Mouse (Mus musculus): ENCODE measurements around the gene Mybpc3.

Gene Mybpc3

GRCm38 (mm10) chr2:91121011-91121410 is 3.1 kb downstream of the Mybpc3 start:
- WGBS = 63% methylated on average over 6 of the region's 6 CpGs

GRCm38 (mm10) chr2:91121497-91121896 is 3.6 kb downstream of the Mybpc3 start:
- WGBS = 69% methylated on average over 8 of the region's 8 CpGs

- 82% methylated on average over 6 of the region's 6 CpGs for WGBS
Measured at GRCm38 (mm10) chr2:91123521-91123920, 5.6 kb downstream of the Mybpc3 start.

- WGBS = 82% methylated on average over 10 of the region's 10 CpGs
Measured at GRCm38 (mm10) chr2:91125101-91125500, 7.2 kb downstream of the Mybpc3 start.

- WGBS = 85% methylated on average over 5 of the region's 5 CpGs
Measured at GRCm38 (mm10) chr2:91128761-91129160, 10.8 kb downstream of the Mybpc3 start.

- 73% methylated on average over 6 of the region's 6 CpGs for WGBS
Measured at GRCm38 (mm10) chr2:91130126-91130525, 12.2 kb downstream of the Mybpc3 start.

- WGBS = 95% methylated on average over 15 of the region's 15 CpGs
Measured at GRCm38 (mm10) chr2:91131251-91131650, 13.3 kb downstream of the Mybpc3 start.

GRCm38 (mm10) chr2:91132035-91132434 is 14.1 kb downstream of the Mybpc3 start:
- 74% methylated on average over 3 of the region's 3 CpGs for WGBS

- WGBS = 64% methylated on average over 11 of the region's 11 CpGs
Measured at GRCm38 (mm10) chr2:91136513-91137412, 18.8 kb downstream of the Mybpc3 start.

GRCm38 (mm10) chr2:91137481-91137880 is 19.5 kb downstream of the Mybpc3 start:
- 57% methylated on average over 6 of the region's 6 CpGs for WGBS

- 77% methylated on average over 5 of the region's 5 CpGs for WGBS
Measured at GRCm38 (mm10) chr2:91139311-91139710, 21.4 kb downstream of the Mybpc3 start.

GRCm38 (mm10) chr2:91139764-91140163 is 21.8 kb downstream of the Mybpc3 start:
- 77% methylated on average over 8 of the region's 8 CpGs for WGBS

GRCm38 (mm10) chr2:91142920-91143319 is 25.0 kb downstream of the Mybpc3 start:
- WGBS = 84% methylated on average over 6 of the region's 6 CpGs

- WGBS = 97% methylated on average over 11 of the region's 11 CpGs
Measured at GRCm38 (mm10) chr2:91143401-91143800, 25.5 kb downstream of the Mybpc3 start.

GRCm38 (mm10) chr2:91151331-91151730 is 33.4 kb downstream of the Mybpc3 start:
- WGBS = 48% methylated on average over 1 of the region's 1 CpGs

GRCm38 (mm10) chr2:91152885-91153377 is 35.0 kb downstream of the Mybpc3 start:
- 90% methylated on average over 3 of the region's 3 CpGs for WGBS

GRCm38 (mm10) chr2:91154091-91154490 is 36.1 kb downstream of the Mybpc3 start:
- 89% methylated on average over 3 of the region's 3 CpGs for WGBS

- WGBS = 54% methylated on average over 6 of the region's 6 CpGs
Measured at GRCm38 (mm10) chr2:91157002-91157752, 39.2 kb downstream of the Mybpc3 start.

GRCm38 (mm10) chr2:91160591-91160990 is 42.6 kb downstream of the Mybpc3 start:
- WGBS = 73% methylated on average over 6 of the region's 6 CpGs

- 76% methylated on average over 4 of the region's 4 CpGs for WGBS
Measured at GRCm38 (mm10) chr2:91162952-91163351, 45.0 kb downstream of the Mybpc3 start.

GRCm38 (mm10) chr2:91163532-91163931 is 45.6 kb downstream of the Mybpc3 start:
- WGBS = 88% methylated on average over 5 of the region's 5 CpGs

- 73% methylated on average over 6 of the region's 6 CpGs for WGBS
Measured at GRCm38 (mm10) chr2:91164991-91165390, 47.0 kb downstream of the Mybpc3 start.

- whole genome bisulfite sequencing = 82% methylated on average over 4 of the region's 4 CpGs
Measured at GRCm38 (mm10) chr2:91167629-91168028, 49.7 kb downstream of the Mybpc3 start.
